Mouse (Mus musculus) limb, embryonic 15.5 days (tissue): ENCODE measurements around the gene Macrod1. TPM values are rescaled to one million over a fixed set of nuclear protein-coding genes. Genes with fewer than 3 reads are reported as not detected.
"Not testable (repeated sequence)": the region's sequence is repeated elsewhere in the genome, so short reads cannot be mapped to it uniquely, and the experiment has no call there.

Source experiments
- ATAC-seq: fragments of 200-750 bp; cut with Nextera tagmentation; 2 replicates; pipeline ENCODE4 v1.8.0; 2017; ENCODE audit warnings: low read depth, moderate TSS enrichment; ENCODE audit not compliant: insufficient number of reproducible peaks, low FRiP score, low TSS enrichment
- H3K27ac ChIP-seq: fragments of 300-500 bp; sonication (generic); 2 replicates; pipeline ENCODE4 v1.5.1; 2015; ENCODE audit warnings: moderate library complexity, mild to moderate bottlenecking, inconsistent platforms
- H3K27me3 ChIP-seq: fragments of 300-500 bp; sonication (generic); 2 replicates; pipeline ENCODE4 v1.6.1; 2015; ENCODE audit warnings: inconsistent platforms
- H3K36me3 ChIP-seq: fragments of 300-500 bp; sonication (generic); 2 replicates; pipeline ENCODE4 v1.6.1; 2015; ENCODE audit warnings: inconsistent platforms
- H3K4me1 ChIP-seq: fragments of 300-500 bp; sonication (generic); 2 replicates; pipeline ENCODE4 v1.6.1; 2015; ENCODE audit warnings: inconsistent platforms
- H3K4me2 ChIP-seq: fragments of 300-500 bp; sonication (generic); 2 replicates; pipeline ENCODE4 v1.6.1; 2015; ENCODE audit warnings: mild to moderate bottlenecking, inconsistent platforms
- H3K4me3 ChIP-seq: fragments of 300-500 bp; sonication (generic); 2 replicates; pipeline ENCODE4 v1.5.1; 2015; ENCODE audit warnings: mild to moderate bottlenecking, inconsistent platforms
- H3K9ac ChIP-seq: fragments of 300-500 bp; sonication (generic); 2 replicates; pipeline ENCODE4 v1.6.1; 2015; ENCODE audit warnings: inconsistent platforms
- H3K9me3 ChIP-seq: fragments of 300-500 bp; sonication (generic); 2 replicates; pipeline ENCODE4 v1.6.1; 2016; ENCODE audit warnings: inconsistent platforms
- WGBS: fragments of 180-500 bp; shearing (Covaris S2); methylation state at CpG from one replicate; pipeline ENCODE4 v1.1.7; 2015; 5-methylcytosine and 5-hydroxymethylcytosine counted together
- polyA plus RNA-seq: library from polyadenylated mRNA; unstranded; fragments of >200 nt; fragmentation: Nextera tagmentation; extraction: Ambion mirVana; gene quantifications from 2 replicates; pipeline ENCODE4 v1.2.1, GENCODE M21; 2015

Macrod1 gene
- polyA plus RNA-seq, 1 experiment from 2014 or later = 18.2 TPM

DNA sequence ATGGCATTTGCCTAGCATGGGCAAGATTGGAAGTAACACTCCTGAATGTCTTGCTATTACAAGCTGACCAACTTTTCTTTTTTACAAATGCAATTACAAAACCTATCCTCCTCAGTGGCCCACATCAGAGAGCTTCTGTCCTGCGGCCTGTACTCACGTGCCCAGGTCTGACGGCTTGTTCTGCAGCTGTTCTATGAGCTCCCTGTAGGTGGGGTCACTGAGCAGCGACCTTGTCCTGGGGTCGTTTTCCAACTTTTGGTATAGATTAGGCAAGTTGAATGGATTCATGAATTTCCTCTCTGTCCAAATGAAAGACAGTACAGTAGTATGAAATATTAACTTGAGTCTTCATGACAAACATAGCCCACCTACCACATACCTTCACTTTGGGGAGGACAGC is 22.6 kb upstream of the Macrod1 start:
- H3K9me3 ChIP-seq = no peaks in the 10 kb centered on the region
- H3K4me2 ChIP-seq = no peak overlapping the region
- no peak overlapping the region for H3K27ac ChIP-seq
- no peak overlapping the region for H3K4me3 ChIP-seq
- peaks cover 14% of the 10 kb centered on the region for H3K4me1 ChIP-seq
- WGBS = 91% methylated on average over 5 of the region's 5 CpGs
- ATAC-seq = no peak
- H3K36me3 ChIP-seq = peaks cover 63% of the 10 kb centered on the region
- H3K9ac ChIP-seq = no peak overlapping the region
- no peaks in the 10 kb centered on the region for H3K27me3 ChIP-seq

DNA sequence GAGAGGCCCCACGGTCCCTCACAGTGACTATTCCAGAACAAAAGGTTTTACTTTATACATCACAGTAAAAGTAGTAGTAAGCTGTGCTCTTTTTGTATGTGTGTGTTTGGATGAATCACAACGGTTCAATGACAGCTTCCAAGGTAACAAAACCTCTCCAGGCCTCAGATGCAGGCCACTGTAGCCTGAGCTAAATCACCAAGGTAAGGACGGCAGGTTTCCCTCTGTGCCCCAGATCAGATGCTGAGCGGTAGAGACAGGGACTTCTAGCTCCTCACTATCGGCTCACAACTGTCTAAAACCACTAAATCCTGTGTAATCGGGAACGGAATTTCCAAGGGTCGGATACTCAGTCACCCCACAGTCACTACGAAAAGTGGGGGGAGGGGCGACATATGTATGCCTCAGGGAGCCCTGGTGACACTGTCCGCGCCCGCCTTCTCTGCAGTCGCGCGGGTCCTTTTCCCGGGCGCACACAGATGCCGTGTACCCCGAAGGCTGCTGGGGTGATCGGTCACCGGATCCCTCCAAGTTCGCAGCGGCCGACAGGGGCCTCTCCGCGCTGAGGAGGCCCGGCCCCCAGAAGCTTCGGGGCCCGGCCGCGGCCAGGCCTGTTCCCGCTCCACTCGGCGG is 17.4 kb upstream of the Macrod1 start:
- H3K4me2 ChIP-seq = peak overlapping the region; percentile 64
- peak overlapping the region; percentile 92 for H3K27ac ChIP-seq
- H3K9me3 ChIP-seq = no peaks in the 10 kb centered on the region
- no peaks in the 10 kb centered on the region for H3K27me3 ChIP-seq
- H3K4me3 ChIP-seq = peak overlapping the region; percentile 93
- H3K9ac ChIP-seq = peak overlapping the region; percentile 92
- under 1% methylated on average over 35 of the region's 35 CpGs for WGBS
- peaks cover 14% of the 10 kb centered on the region for H3K36me3 ChIP-seq
- ATAC-seq = no peak
- H3K4me1 ChIP-seq = peaks cover 21% of the 10 kb centered on the region

DNA sequence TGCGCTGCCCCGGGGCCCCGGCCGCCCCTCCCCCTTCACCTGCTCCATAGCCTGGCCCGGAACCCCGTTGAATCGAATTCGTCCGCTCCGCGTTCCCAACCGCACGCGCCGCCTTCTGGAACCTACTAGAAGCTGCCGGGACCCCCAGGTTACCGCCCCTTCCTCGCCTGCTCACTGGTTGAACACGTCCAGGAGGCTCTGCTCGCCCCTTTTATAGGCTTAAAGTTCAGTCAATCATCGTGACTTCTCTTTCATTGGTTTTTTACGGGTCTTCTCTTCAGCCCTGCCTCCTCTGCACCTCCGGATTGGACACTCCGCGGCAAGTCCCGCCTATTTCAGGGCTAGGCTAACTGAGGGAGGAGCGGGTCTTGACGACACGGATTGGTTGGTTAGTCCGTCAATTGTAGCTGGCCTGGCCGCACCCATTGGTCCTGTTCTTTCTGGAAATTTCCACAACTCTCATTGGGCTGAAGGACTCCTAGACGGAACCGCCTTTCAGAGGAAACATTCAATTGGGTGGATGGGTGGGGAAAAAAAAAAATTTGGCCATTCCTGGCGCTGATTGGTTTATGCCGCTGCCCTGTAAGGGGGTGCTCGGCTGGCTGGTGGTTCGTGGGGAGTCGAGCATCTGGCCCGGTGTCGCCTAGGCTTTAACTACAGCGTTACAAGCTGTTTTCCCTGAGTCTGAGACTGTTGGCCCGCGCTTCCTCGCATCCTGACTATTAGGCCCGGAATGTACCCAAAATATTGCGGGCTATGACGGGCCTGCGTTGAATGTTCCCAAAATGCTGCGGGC is 16.6 kb upstream of the Macrod1 start, which contains the start of gene Stip1:
TSS of gene Stip1 (minus strand) at position 127 of the 796 bp plus-strand sequence.
- Histone ChIP-seq H3K4me2 (peak within 1 kb of the TSS; percentile 77), H3K4me3 (peak within 1 kb of the TSS; percentile 93), H3K9ac (peak within 1 kb of the TSS; percentile 92), H3K4me1 (peaks cover 21% of the 10 kb centered on the region), H3K9me3 (no peaks in the 10 kb centered on the region), H3K27ac (peak within 1 kb of the TSS; percentile 94), H3K36me3 (peaks cover 8% of the 10 kb centered on the region), H3K27me3 (no peaks in the 10 kb centered on the region)
- under 1% methylated on average over 47 of the region's 49 CpGs for WGBS
- ATAC-seq = peak; percentile 100

DNA sequence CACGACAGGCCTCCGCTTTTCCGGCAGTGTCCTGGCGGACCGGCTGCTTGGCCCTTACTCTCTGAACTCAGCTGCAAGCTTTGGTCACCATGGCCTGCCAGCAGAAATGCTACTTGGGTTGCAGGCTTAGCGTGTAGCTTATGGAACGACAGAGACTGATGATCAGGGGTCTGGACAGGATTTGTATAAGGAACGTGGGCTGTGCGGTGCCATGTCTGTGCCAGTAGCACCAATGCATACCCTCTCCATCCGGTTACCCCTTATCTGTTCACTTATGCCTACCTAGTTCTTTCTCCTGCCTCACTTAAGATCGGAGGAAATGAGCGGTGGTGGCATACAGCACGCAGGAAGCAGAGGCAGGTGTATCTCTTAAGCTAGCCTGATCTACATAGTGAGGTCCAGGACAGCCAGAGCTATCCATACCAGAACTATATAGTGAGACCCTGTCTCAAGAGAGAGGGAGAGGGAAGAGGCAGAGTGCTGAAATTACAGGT is 15.9 kb upstream of the Macrod1 start:
- ATAC-seq = no peak
- Histone ChIP-seq H3K36me3 (0 out of 2 replicates have a peak, but pooled peaks cover 3% of the 10 kb centered on the region), H3K4me2 (peak overlapping the region; percentile 77), H3K27ac (peak overlapping the region; percentile 94), H3K9ac (peak overlapping the region; percentile 58), H3K27me3 (no peaks in the 10 kb centered on the region), H3K9me3 (no peaks in the 10 kb centered on the region), H3K4me3 (peak overlapping the region; percentile 52), H3K4me1 (peaks cover 21% of the 10 kb centered on the region)
- 22% methylated on average over 13 of the region's 13 CpGs for WGBS

DNA sequence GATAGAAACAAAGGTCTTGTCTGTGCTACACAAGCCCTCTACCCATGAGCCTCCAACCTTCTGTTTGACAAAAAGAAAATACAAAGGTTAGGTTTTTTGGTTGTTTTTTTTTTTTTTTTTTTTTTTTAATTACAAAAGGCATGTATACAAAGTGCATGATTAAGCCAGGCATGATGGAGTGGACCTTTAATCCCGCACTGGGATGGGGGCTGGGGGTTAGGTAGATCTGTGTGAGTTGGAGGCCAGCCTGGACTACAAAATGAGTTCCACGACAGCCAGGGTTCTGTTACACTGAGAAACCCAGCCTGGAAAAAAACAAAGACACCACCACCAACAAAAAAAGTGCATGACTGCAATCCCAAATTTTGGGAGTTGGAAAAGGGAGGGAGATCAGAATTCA is 15.4 kb upstream of the Macrod1 start:
- WGBS = 89% methylated on average over 2 of the region's 2 CpGs
- 0 out of 2 replicates have a peak, but pooled peaks cover 3% of the 10 kb centered on the region for H3K36me3 ChIP-seq
- H3K4me1 ChIP-seq = peaks cover 21% of the 10 kb centered on the region
- H3K4me2 ChIP-seq = peak overlapping the region; percentile 77
- no peaks in the 10 kb centered on the region for H3K9me3 ChIP-seq
- no peaks in the 10 kb centered on the region for H3K27me3 ChIP-seq
- H3K27ac ChIP-seq = peak overlapping the region; percentile 94; the same call in 1 of the 2 replicates
- no peak overlapping the region; the same call in 1 of the 2 replicates for H3K4me3 ChIP-seq
- ATAC-seq = no peak
- H3K9ac ChIP-seq = no peak overlapping the region

DNA sequence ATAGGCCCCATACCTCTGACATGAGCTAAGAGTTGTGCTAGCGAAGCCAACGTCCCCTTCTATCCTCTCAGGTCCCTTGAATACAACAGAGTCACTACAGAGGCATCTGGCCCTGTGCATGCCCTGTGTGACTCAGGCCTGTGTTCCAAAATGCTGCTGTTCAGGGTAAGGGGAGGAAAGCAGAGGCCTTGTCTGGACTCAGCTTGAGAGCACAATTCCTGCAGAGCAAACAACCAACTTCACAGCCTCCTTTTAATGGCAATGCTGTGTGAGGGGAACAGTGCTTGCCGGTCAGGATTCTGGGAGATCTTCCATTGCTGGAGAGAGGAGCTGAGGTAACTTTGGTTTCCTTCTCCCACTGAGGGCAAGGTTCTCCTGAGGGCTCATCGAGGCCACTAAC is 12.3 kb upstream of the Macrod1 start:
- Histone ChIP-seq H3K4me2 (no peak overlapping the region), H3K4me3 (no peak overlapping the region), H3K9ac (0 out of 2 replicates have a peak overlapping the region, but pooled peaks have one; percentile 2), H3K36me3 (no peaks in the 10 kb centered on the region), H3K4me1 (peaks cover 6% of the 10 kb centered on the region; the same call in 1 of the 2 replicates), H3K9me3 (no peaks in the 10 kb centered on the region), H3K27ac (no peak overlapping the region), H3K27me3 (no peaks in the 10 kb centered on the region)
- ATAC-seq = no peak
- WGBS = 58% methylated on average over 4 of the region's 4 CpGs

DNA sequence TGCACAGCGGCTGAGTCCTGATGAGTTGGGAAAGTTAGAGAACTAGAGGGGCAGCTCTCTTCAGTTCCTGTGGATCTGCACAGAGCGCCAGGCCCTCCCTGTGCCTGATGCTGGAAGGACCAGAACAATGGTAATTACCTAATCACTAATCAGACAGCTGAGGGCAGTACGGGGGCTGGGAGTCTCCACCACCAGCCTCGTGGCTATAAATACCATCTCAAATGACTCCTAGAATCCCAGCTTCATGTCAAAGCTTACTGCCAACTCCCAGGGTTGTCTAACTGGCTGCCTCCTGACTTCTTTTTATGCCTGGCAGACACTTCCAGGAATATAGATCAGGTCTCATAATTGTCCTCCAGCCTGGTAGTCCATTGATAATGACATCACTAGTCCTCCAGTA is 11.9 kb upstream of the Macrod1 start:
- no peak overlapping the region for H3K4me3 ChIP-seq
- no peaks in the 10 kb centered on the region for H3K36me3 ChIP-seq
- H3K9ac ChIP-seq = 0 out of 2 replicates have a peak overlapping the region, but pooled peaks have one; percentile 2
- H3K9me3 ChIP-seq = no peaks in the 10 kb centered on the region
- H3K4me1 ChIP-seq = peaks cover 6% of the 10 kb centered on the region; the same call in 1 of the 2 replicates
- no peak for ATAC-seq
- WGBS = 28% methylated on average over 4 of the region's 4 CpGs
- no peak overlapping the region for H3K27ac ChIP-seq
- no peaks in the 10 kb centered on the region for H3K27me3 ChIP-seq
- no peak overlapping the region for H3K4me2 ChIP-seq

DNA sequence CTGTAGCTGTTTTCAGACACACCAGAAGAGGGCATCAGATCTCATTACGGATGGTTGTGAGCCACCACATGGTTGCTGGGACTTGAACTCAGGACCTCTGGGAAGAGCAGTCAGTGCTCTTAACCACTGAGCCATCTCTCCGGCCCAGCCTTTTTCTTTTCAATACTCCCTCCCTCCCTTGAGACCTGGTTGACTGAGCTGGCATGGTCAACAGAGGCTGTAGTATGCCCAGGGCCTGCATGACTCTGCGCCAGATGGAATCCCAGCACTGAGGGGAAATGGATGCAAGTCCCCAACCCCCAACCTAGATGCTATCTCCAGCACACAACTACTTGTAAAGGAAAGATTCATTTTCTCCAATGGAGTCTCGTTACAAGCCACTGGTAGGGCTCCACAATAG is 3.2 kb upstream of the Macrod1 start:
- not testable (repeated sequence) for ATAC-seq, H3K36me3 ChIP-seq, H3K9me3 ChIP-seq, H3K27ac ChIP-seq, H3K4me2 ChIP-seq, H3K27me3 ChIP-seq, H3K9ac ChIP-seq, H3K4me3 ChIP-seq
- peaks cover 32% of the 10 kb centered on the region for H3K4me1 ChIP-seq
- WGBS = 85% methylated on average over 4 of the region's 4 CpGs

DNA sequence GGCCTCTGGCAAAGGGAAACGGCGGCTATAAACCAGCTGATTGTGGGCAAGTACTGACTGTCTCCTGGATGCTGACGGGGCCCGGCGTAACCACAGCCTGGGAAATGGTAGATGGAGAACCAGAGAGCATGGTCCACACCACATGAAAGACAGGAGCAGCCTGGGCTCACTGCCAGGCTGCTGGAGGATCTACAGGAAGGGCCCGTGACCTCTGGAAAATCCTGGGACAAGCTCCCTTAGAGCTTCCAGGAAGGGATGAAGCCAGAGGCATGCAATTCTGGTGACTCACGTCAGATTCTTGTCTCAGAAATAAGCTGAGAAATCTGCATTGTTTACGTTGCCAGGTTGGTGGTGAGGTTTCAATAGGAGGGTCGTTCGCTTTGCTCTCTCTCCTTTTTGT is 1.8 kb upstream of the Macrod1 start:
- no peak overlapping the region for H3K4me2 ChIP-seq
- whole genome bisulfite sequencing = 50% methylated on average over 10 of the region's 10 CpGs

DNA sequence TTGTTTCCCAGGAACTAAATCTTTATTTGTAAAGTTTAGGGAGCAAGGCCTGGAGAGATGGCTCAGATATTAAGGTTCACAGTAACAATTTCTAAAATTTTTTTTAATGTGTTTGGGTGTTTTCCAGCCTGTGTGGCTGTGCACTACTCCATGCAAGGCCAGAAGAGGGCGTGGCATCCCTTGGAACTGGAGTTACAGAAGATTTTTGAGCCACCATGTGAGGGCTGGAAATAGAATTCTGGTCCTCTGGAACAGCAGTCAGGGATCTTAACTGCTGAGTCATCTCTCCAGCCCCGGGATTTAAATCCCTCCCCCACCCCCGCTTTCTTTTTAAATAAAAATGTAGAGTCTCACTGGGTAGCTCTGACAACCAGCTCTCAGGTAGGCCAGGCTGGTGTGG is 1.4 kb upstream of the Macrod1 start:
- no peak overlapping the region for H3K4me3 ChIP-seq
- 36% methylated on average over 3 of the region's 3 CpGs for WGBS
- H3K9ac ChIP-seq = no peak overlapping the region
- no peak overlapping the region for H3K4me2 ChIP-seq
- no peaks in the 10 kb centered on the region for H3K36me3 ChIP-seq
- H3K27me3 ChIP-seq = no peaks in the 10 kb centered on the region
- H3K27ac ChIP-seq = no peak overlapping the region
- no peaks in the 10 kb centered on the region for H3K9me3 ChIP-seq
- peaks cover 33% of the 10 kb centered on the region for H3K4me1 ChIP-seq
- ATAC-seq = no peak

More for the DNA sequence above, 1.8 kb upstream of the Macrod1 start:
- no peak for ATAC-seq
- Histone ChIP-seq H3K36me3 (no peaks in the 10 kb centered on the region), H3K9me3 (no peaks in the 10 kb centered on the region), H3K4me1 (peaks cover 33% of the 10 kb centered on the region), H3K27ac (no peak overlapping the region), H3K9ac (no peak overlapping the region), H3K4me3 (no peak overlapping the region), H3K27me3 (no peaks in the 10 kb centered on the region)

DNA sequence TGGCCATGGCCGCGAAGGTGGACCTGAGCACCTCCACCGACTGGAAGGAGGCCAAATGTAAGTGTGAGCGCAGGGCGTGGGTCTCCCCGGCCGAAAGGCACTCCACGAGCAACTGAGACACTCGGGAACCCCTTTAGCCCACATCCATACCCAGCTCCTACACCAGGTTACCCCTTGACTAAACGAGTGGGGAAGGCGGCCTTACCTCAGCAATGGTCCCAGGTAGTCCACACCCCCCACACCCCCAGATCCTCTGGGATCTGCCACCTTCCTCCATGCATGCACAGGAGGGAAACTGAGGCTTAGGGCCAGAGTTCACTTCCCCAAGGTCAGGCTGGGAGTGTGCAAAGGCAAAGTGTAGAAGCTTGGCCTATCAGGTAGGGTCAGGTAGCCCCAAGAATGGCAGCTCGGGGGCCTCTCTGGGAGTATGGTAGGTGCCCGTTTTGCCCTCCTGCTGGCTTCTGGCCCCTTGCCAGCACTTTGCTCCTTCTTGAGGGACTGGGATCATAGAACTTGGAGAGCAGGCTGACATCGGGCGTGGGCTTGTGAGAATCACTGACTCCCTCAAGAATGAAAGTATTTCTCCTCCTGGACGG is 614 bp downstream of the Macrod1 start:
- H3K27me3 ChIP-seq = no peaks in the 10 kb centered on the region
- 4% methylated on average over 16 of the region's 16 CpGs for WGBS
- peak; percentile 18; the same call in 1 of the 2 replicates for ATAC-seq

More for the DNA sequence above, 614 bp downstream of the Macrod1 start:
- peak overlapping the region; percentile 73 for H3K27ac ChIP-seq
- no peaks in the 10 kb centered on the region for H3K36me3 ChIP-seq
- H3K4me3 ChIP-seq = peak overlapping the region; percentile 71
- no peaks in the 10 kb centered on the region for H3K9me3 ChIP-seq
- H3K4me2 ChIP-seq = peak overlapping the region; percentile 100
- peaks cover 33% of the 10 kb centered on the region for H3K4me1 ChIP-seq
- peak overlapping the region; percentile 57 for H3K9ac ChIP-seq
